Mouse (Mus musculus) limb, embryonic 12.5 days (tissue): ENCODE results near the gene Cnga2. TPM values are rescaled to one million over a fixed set of nuclear protein-coding genes. Genes with fewer than 3 reads are reported as not detected.

ENCODE experiments used
- polyA plus RNA-seq: library from polyadenylated mRNA; unstranded; fragments of >200 nt; fragmentation: Nextera tagmentation; extraction: Ambion mirVana; gene quantifications from 2 replicates; pipeline ENCODE4 v1.2.1, GENCODE M21; 2016

Cnga2 gene
- polyA plus RNA-seq, 1 experiment from 2014 or later = 0.28 TPM

Other genes starting within 250 kb of the Cnga2 start
- gene Vma21, start 175.9 kb upstream of the Cnga2 start, polyA plus RNA-seq = 38.6 and 41.1 TPM in 2 replicates
- 0.11 TPM in 1 of 2 replicates, not detected in the other for gene Gm1141, start 70.8 kb upstream of the Cnga2 start, polyA plus RNA-seq
- gene Prrg3, start 29.2 kb upstream of the Cnga2 start, polyA plus RNA-seq = 9.4 and 10.8 TPM in 2 replicates
- not detected in 2 replicates for gene Fate1, start 18.9 kb upstream of the Cnga2 start, polyA plus RNA-seq
- gene Magea4, start 230.2 kb downstream of the Cnga2 start, polyA plus RNA-seq = not detected in 2 replicates